Mouse (Mus musculus) right cerebral cortex, postnatal 4 days (tissue): ENCODE measurements around the gene Rbm28.
"Not testable (repeated sequence)": the region's sequence is repeated elsewhere in the genome, so short reads cannot be mapped to it uniquely, and the experiment has no call there.

Experiments used
- DNase-seq: peaks from one replicate; pipeline ENCODE4 v3.0.0-alpha.2; 2022

Rbm28 gene

GRCm38 (mm10) chr6:29193961-29194750 lies 29.4 kb upstream of the Rbm28 start:
- DNase-seq, result peak; percentile 1

- DNase-seq, result no peak
These were observed 23.1 kb upstream of the Rbm28 start for GRCm38 (mm10) chr6:29187936-29188335.

GRCm38 (mm10) chr6:29179843-29180242 lies 15.0 kb upstream of the Rbm28 start:
- DNase-seq, result no peak

GRCm38 (mm10) chr6:29178888-29179658 lies 14.3 kb upstream of the Rbm28 start, which contains the start of gene Prrt4:
Prrt4 (minus strand) TSS chr6:29179584.
- peak; percentile 75 for DNase-seq

GRCm38 (mm10) chr6:29177901-29178879 lies 13.4 kb upstream of the Rbm28 start:
- no peak for DNase-seq

- no peak for DNase-seq
These were observed 10.3 kb upstream of the Rbm28 start for GRCm38 (mm10) chr6:29175113-29175512.

- no peak for DNase-seq
These were observed 9.6 kb upstream of the Rbm28 start for GRCm38 (mm10) chr6:29174368-29174767.

GRCm38 (mm10) chr6:29170952-29171388 lies 6.2 kb upstream of the Rbm28 start:
- peak; percentile 78 for DNase-seq

- DNase-seq, result peak; percentile 42
These were observed 5.5 kb upstream of the Rbm28 start for GRCm38 (mm10) chr6:29170063-29170921.

- DNase-seq, result no peak
These were observed 4.9 kb upstream of the Rbm28 start for GRCm38 (mm10) chr6:29169675-29170062.

- no peak for DNase-seq
These were observed 4.1 kb upstream of the Rbm28 start for GRCm38 (mm10) chr6:29168871-29169270.

- DNase-seq, result no peak
These were observed 1.4 kb upstream of the Rbm28 start for GRCm38 (mm10) chr6:29166196-29166595.

- DNase-seq, result not testable (repeated sequence)
These were observed 3.5 kb downstream of the Rbm28 start for GRCm38 (mm10) chr6:29161291-29161690.

- no peak for DNase-seq
These were observed 4.0 kb downstream of the Rbm28 start for GRCm38 (mm10) chr6:29160786-29161185.

GRCm38 (mm10) chr6:29156326-29156725 lies 8.5 kb downstream of the Rbm28 start:
- DNase-seq, result no peak

GRCm38 (mm10) chr6:29150001-29150400 lies 14.8 kb downstream of the Rbm28 start:
- no peak for DNase-seq

- no peak for DNase-seq
These were observed 17.3 kb downstream of the Rbm28 start for GRCm38 (mm10) chr6:29147407-29148010.

- DNase-seq, result no peak
These were observed 18.2 kb downstream of the Rbm28 start for GRCm38 (mm10) chr6:29146641-29147040.

GRCm38 (mm10) chr6:29145456-29146307 lies 19.1 kb downstream of the Rbm28 start:
- no peak for DNase-seq

GRCm38 (mm10) chr6:29144971-29145370 lies 19.8 kb downstream of the Rbm28 start:
- no peak for DNase-seq
